In genomic region chr6:30620591-30620990, GRCm38 (mm10) we compare ENCODE assay signal across 15 mouse cellular contexts. TPM values are rescaled to one million over a fixed set of nuclear protein-coding genes. Genes with fewer than 3 reads are reported as not detected.
DNase-seq lines count a peak whose midpoint lies in the region; ATAC-seq lines count a peak whose summit lies in the region.
"Had no signal": no experiment of that assay in that cellular context is flagged by ENCODE, and none has a peak within 500 bp of the region (broad histone marks: within the 10 kb centered on the region; RNA-seq: fewer than 3 reads in every experiment).

No protein-coding gene starts in this region.

- no peak overlapping the region for H3K4me3 ChIP-seq in neural tube, embryonic 11.5 days (ENCODE audit: low read depth, low read length)
- no peak overlapping the region for H3K4me3 ChIP-seq in neural tube, embryonic 15.5 days (replicated peaks)
- H3K4me3 ChIP-seq in heart, embryonic 11.5 days (ENCODE audit: low read depth, low read length): no peak overlapping the region
- no peak overlapping the region for H3K4me3 ChIP-seq in limb, embryonic 15.5 days

- no peak overlapping the region for H3K4me2 ChIP-seq in neural tube, embryonic 11.5 days (ENCODE audit: low read depth)
- H3K4me2 ChIP-seq in neural tube, embryonic 15.5 days: no peak overlapping the region
- H3K4me2 ChIP-seq in heart, embryonic 11.5 days: no peak overlapping the region
- no peak overlapping the region for H3K4me2 ChIP-seq in limb, embryonic 15.5 days

- peaks cover 32% of the 10 kb centered on the region for H3K4me1 ChIP-seq in neural tube, embryonic 11.5 days (ENCODE audit: control insufficient read depth, insufficient read depth, low read length)
- H3K4me1 ChIP-seq in neural tube, embryonic 15.5 days: peaks cover 35% of the 10 kb centered on the region
- peaks cover 50% of the 10 kb centered on the region for H3K4me1 ChIP-seq in heart, embryonic 11.5 days (ENCODE audit: control insufficient read depth, insufficient read depth, low read length)
- peaks cover 39% of the 10 kb centered on the region for H3K4me1 ChIP-seq in limb, embryonic 15.5 days

- H3K27ac ChIP-seq in neural tube, embryonic 11.5 days (ENCODE audit: low read depth, low read length): 0 out of 2 replicates have a peak overlapping the region, but pooled peaks have one; percentile 1
- H3K27ac ChIP-seq in neural tube, embryonic 15.5 days (replicated peaks): no peak overlapping the region
- peak overlapping the region; percentile 70 for H3K27ac ChIP-seq in heart, embryonic 11.5 days (ENCODE audit: low read depth, low read length)
- H3K27ac ChIP-seq in limb, embryonic 15.5 days: peak overlapping the region; percentile 27; the same call in 1 of the 2 replicates

- WGBS in neural tube, embryonic 11.5 days: 82% methylated on average over 4 of the region's 4 CpGs
- 82% methylated on average over 4 of the region's 4 CpGs for WGBS in neural tube, embryonic 15.5 days
- 70% methylated on average over 4 of the region's 4 CpGs for WGBS in heart, embryonic 11.5 days (ENCODE audit: insufficient replicate concordance)
- 66% methylated on average over 4 of the region's 4 CpGs for WGBS in limb, embryonic 15.5 days

- H3K36me3 ChIP-seq in neural tube, embryonic 11.5 days (ENCODE audit: control insufficient read depth, insufficient read depth, low read length): no peaks in the 10 kb centered on the region
- no peaks in the 10 kb centered on the region for H3K36me3 ChIP-seq in neural tube, embryonic 15.5 days
- H3K36me3 ChIP-seq in heart, embryonic 11.5 days (ENCODE audit: control insufficient read depth, insufficient read depth, low read length): no peaks in the 10 kb centered on the region
- no peaks in the 10 kb centered on the region for H3K36me3 ChIP-seq in limb, embryonic 15.5 days

- H3K9me3 ChIP-seq in neural tube, embryonic 11.5 days (ENCODE audit: control insufficient read depth, low read length): no peaks in the 10 kb centered on the region
- H3K9me3 ChIP-seq in neural tube, embryonic 15.5 days (replicated peaks): no peaks in the 10 kb centered on the region
- no peaks in the 10 kb centered on the region for H3K9me3 ChIP-seq in heart, embryonic 11.5 days (replicated peaks; ENCODE audit: control insufficient read depth, low read length)
- no peaks in the 10 kb centered on the region for H3K9me3 ChIP-seq in limb, embryonic 15.5 days

- no peaks in the 10 kb centered on the region for H3K27me3 ChIP-seq in neural tube, embryonic 11.5 days (ENCODE audit: control insufficient read depth, insufficient read depth, low read length)
- no peaks in the 10 kb centered on the region for H3K27me3 ChIP-seq in neural tube, embryonic 15.5 days (replicated peaks)
- H3K27me3 ChIP-seq in heart, embryonic 11.5 days (ENCODE audit: control insufficient read depth, insufficient read depth, low read length): no peaks in the 10 kb centered on the region
- no peaks in the 10 kb centered on the region for H3K27me3 ChIP-seq in limb, embryonic 15.5 days

- no peak overlapping the region for H3K9ac ChIP-seq in neural tube, embryonic 11.5 days (ENCODE audit: low read length)
- no peak overlapping the region for H3K9ac ChIP-seq in neural tube, embryonic 15.5 days (replicated peaks)
- H3K9ac ChIP-seq in heart, embryonic 11.5 days (ENCODE audit: low read depth, low read length): no peak overlapping the region
- no peak overlapping the region for H3K9ac ChIP-seq in limb, embryonic 15.5 days

- no peak for ATAC-seq in neural tube, embryonic 11.5 days (ENCODE audit: insufficient read depth, low FRiP score, low TSS enrichment)
- no peak for ATAC-seq in neural tube, embryonic 15.5 days (ENCODE audit: low FRiP score)
- ATAC-seq in heart, embryonic 11.5 days (replicated peaks; ENCODE audit: insufficient number of reproducible peaks, low FRiP score, low TSS enrichment): no peak
- no peak for ATAC-seq in limb, embryonic 15.5 days (ENCODE audit: insufficient number of reproducible peaks, low FRiP score, low TSS enrichment, low read depth)

- DNase-seq in heart, adult 11 months: peak; percentile 86
- DNase-seq in heart, postnatal 4 days: no peak
- DNase-seq in neural tube, embryonic 11.5 days (ENCODE audit: low spot score): no peak
- no peak for DNase-seq in kidney, adult 18-20 months
- no peak for DNase-seq in left cerebral cortex, adult 8-10 months (ENCODE audit: low spot score in 2 of 2)
- DNase-seq: adrenal gland, postnatal 25 days; B cell, adult 2 months; cerebellum, postnatal 36 days; thymus, postnatal 25 days had no signal

RNA-seq across cellular contexts. Expression of gene Cpa5, which starts 9.8 kb away (rescaled TPM):
- total RNA-seq in heart, postnatal 4 days (2021): under 1 TPM; 0.20 to 0.38 TPM
- 0.50 TPM in 1 of 2 replicates, not detected in the other for polyA plus RNA-seq in neural tube, embryonic 11.5 days (2014; fragmentation: Nextera tagmentation; extraction: Ambion mirVana)
- polyA plus RNA-seq in neural tube, embryonic 15.5 days (2015; fragmentation: Nextera tagmentation; extraction: Ambion mirVana): 0.11 TPM in 1 of 2 replicates, not detected in the other
- polyA plus RNA-seq in heart, embryonic 11.5 days (2014; fragmentation: Nextera tagmentation; extraction: Ambion mirVana): 1.4 and 2.7 TPM in 2 replicates
- polyA plus RNA-seq in limb, embryonic 15.5 days (2015; fragmentation: Nextera tagmentation; extraction: Ambion mirVana): 0.27 and 0.83 TPM in 2 replicates
- not detected for total RNA-seq in left cerebral cortex, adult 8-10 months (2022)
- total RNA-seq: adrenal gland, postnatal 25 days; ES-E14; midbrain, postnatal 0 days had no signal
- polyA plus RNA-seq: hindbrain, embryonic 11.5 days; midbrain, postnatal 0 days had no signal

RNA-seq across cellular contexts. Expression of gene Cpa1, which starts 18.4 kb away (rescaled TPM):
- total RNA-seq in heart, postnatal 4 days (2021): 1 to 10 TPM; 3.4 to 3.7 TPM
- 0.35 TPM in 1 of 2 replicates, not detected in the other for polyA plus RNA-seq in neural tube, embryonic 11.5 days (2014; fragmentation: Nextera tagmentation; extraction: Ambion mirVana)
- polyA plus RNA-seq in neural tube, embryonic 15.5 days (2015; fragmentation: Nextera tagmentation; extraction: Ambion mirVana): 0.50 and 7.6 TPM in 2 replicates
- polyA plus RNA-seq in heart, embryonic 11.5 days (2014; fragmentation: Nextera tagmentation; extraction: Ambion mirVana): 2.4 and 2.5 TPM in 2 replicates
- 1.7 and 1.9 TPM in 2 replicates for polyA plus RNA-seq in limb, embryonic 15.5 days (2015; fragmentation: Nextera tagmentation; extraction: Ambion mirVana)
- total RNA-seq in left cerebral cortex, adult 8-10 months (2022): not detected
- total RNA-seq: adrenal gland, postnatal 25 days; ES-E14 had no signal

RNA-seq across cellular contexts. Expression of gene Cpa4, which starts 52.4 kb away (rescaled TPM):
- under 1 TPM; 0.16 to 0.19 TPM for total RNA-seq in heart, postnatal 4 days (2021)
- polyA plus RNA-seq in neural tube, embryonic 11.5 days (2014; fragmentation: Nextera tagmentation; extraction: Ambion mirVana): 2.1 and 3.6 TPM in 2 replicates
- polyA plus RNA-seq in neural tube, embryonic 15.5 days (2015; fragmentation: Nextera tagmentation; extraction: Ambion mirVana): 0.54 and 0.75 TPM in 2 replicates
- polyA plus RNA-seq in heart, embryonic 11.5 days (2014; fragmentation: Nextera tagmentation; extraction: Ambion mirVana): 2.4 TPM in 2 replicates
- 5.2 and 6.3 TPM in 2 replicates for polyA plus RNA-seq in limb, embryonic 15.5 days (2015; fragmentation: Nextera tagmentation; extraction: Ambion mirVana)
- total RNA-seq in left cerebral cortex, adult 8-10 months (2022): under 1 TPM; 0.17 to 0.39 (median 0.18) TPM
- total RNA-seq: ES-E14 had no signal
